Mouse (Mus musculus) neural tube, embryonic 14.5 days (tissue): ENCODE data around the gene Cfap73. TPM values are rescaled to one million over a fixed set of nuclear protein-coding genes. Genes with fewer than 3 reads are reported as not detected.
A peak's percentile ranks its signal among the peaks of the same experiment; 100 is the strongest.

Source experiments
- ATAC-seq: fragments of 200-750 bp; cut with Nextera tagmentation; 2 replicates; pipeline ENCODE4 v1.8.0; 2017; ENCODE audit warnings: low read depth, mild to moderate bottlenecking, moderate TSS enrichment, moderate library complexity
- H3K27ac ChIP-seq: fragments of 300-500 bp; sonication (generic); 2 replicates; pipeline ENCODE4 v1.5.1; 2014; ENCODE audit warnings: low read depth, mild to moderate bottlenecking, control low read depth, low read length, moderate library complexity, mixed read lengths
- H3K27me3 ChIP-seq: fragments of 300-500 bp; sonication (generic); 2 replicates; pipeline ENCODE4 v1.6.1; 2014; ENCODE audit warnings: low read length; ENCODE audit not compliant: control insufficient read depth, insufficient read depth
- H3K36me3 ChIP-seq: fragments of 300-500 bp; sonication (generic); 2 replicates; pipeline ENCODE4 v1.6.1; 2014; ENCODE audit warnings: low read length, mixed read lengths; ENCODE audit not compliant: control insufficient read depth, insufficient read depth
- H3K4me1 ChIP-seq: fragments of 300-500 bp; sonication (generic); 2 replicates; pipeline ENCODE4 v1.6.1; 2014; ENCODE audit warnings: low read length; ENCODE audit not compliant: control insufficient read depth, insufficient read depth
- H3K4me2 ChIP-seq: fragments of 300-500 bp; sonication (generic); 2 replicates; pipeline ENCODE4 v1.6.1; 2014; ENCODE audit warnings: mild to moderate bottlenecking, low read depth, low read length, control low read depth
- H3K4me3 ChIP-seq: fragments of 300-500 bp; sonication (generic); 2 replicates; pipeline ENCODE4 v1.5.1; 2014; ENCODE audit warnings: low read depth, low read length, control low read depth, mixed read lengths
- H3K9ac ChIP-seq: fragments of 300-500 bp; sonication (generic); replicated peaks from 2 replicates; pipeline ENCODE4 v1.6.1; 2014; ENCODE audit warnings: low read depth, mild to moderate bottlenecking, control low read depth, low read length, mixed read lengths
- H3K9me3 ChIP-seq: fragments of 300-500 bp; sonication (generic); 2 replicates; pipeline ENCODE4 v1.6.1; 2016; ENCODE audit warnings: low read length; ENCODE audit not compliant: control insufficient read depth
- WGBS: fragments of 180-500 bp; shearing (Covaris S2); extraction: QIAGEN DNeasy Blood & Tissue Kit; methylation state at CpG from one replicate; pipeline ENCODE4 v1.1.7; 2014; 5-methylcytosine and 5-hydroxymethylcytosine counted together
- polyA plus RNA-seq: library from polyadenylated mRNA; unstranded; fragments of >200 nt; fragmentation: Nextera tagmentation; extraction: Ambion mirVana; gene quantifications from 2 replicates; pipeline ENCODE4 v1.2.1, GENCODE M21; 2014

Cfap73 gene
- polyA plus RNA-seq, 1 experiment from 2014 or later: 0.46 TPM

DNA sequence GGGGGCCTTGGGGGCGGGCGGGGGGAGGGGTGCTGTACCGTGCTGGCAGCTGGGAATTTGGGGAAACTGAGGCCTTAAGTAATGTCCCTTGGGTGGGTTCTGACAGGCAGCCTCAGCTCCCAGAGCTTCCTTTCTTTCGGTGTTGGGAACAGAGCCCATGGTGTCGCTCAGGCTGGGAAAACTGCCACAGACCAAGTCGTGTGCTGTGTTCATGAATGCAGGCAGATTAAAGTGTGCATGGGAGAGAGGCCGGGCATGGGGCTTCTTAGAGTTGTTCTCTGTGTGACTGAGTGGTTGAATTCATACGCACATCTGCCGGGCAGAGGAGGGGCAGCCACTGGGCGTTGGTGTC lies 12.2 kb downstream of the Cfap73 start:
- H3K36me3 ChIP-seq: peaks cover 53% of the 10 kb centered on the region
- 92% methylated on average over 10 of the region's 10 CpGs for WGBS

DNA sequence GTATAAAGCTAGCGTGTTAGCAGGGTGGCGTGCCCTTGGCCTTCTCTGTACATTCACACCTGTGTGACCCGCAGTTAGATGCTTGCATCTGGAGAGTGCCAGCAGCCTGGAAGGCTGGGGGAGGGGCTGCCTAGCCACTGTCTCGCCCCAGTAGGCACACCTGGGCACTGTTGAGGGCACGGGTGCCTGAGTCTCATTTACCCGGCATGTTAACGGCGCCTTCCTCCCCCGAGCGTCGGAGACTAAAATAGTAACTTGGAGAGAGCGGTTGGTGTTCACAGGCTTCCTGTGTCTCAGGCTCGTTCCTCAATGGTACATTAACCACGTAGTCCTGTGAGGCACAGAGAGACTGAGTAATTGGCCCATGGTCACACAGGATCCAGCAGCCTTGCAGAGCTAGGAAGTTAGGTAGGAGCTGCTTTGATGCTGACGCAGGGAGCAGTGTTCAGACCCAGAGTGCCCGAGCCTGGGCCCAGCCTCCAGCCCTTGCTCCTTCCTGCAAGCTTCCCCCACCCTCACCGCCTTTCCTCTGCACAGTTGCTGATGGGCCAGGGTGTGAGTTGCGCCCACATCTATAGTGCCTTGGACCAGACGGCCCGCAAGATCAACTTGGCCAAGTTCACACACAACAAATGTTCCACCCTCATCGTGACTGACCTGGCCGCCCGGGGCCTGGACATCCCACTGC lies 12.8 kb downstream of the Cfap73 start:
- WGBS: 93% methylated on average over 23 of the region's 23 CpGs
- H3K27ac ChIP-seq: no peak overlapping the region
- H3K9ac ChIP-seq: no peak overlapping the region
- no peak for ATAC-seq
- no peak overlapping the region for H3K4me3 ChIP-seq
- H3K27me3 ChIP-seq: no peaks in the 10 kb centered on the region
- no peak overlapping the region for H3K4me2 ChIP-seq
- H3K9me3 ChIP-seq: no peaks in the 10 kb centered on the region
- H3K4me1 ChIP-seq: no peaks in the 10 kb centered on the region
- peaks cover 53% of the 10 kb centered on the region for H3K36me3 ChIP-seq

More for the DNA sequence above, 12.2 kb downstream of the Cfap73 start:
- H3K4me3 ChIP-seq: no peak overlapping the region
- H3K4me2 ChIP-seq: no peak overlapping the region
- no peaks in the 10 kb centered on the region for H3K27me3 ChIP-seq
- no peak overlapping the region for H3K27ac ChIP-seq
- no peak overlapping the region for H3K9ac ChIP-seq
- ATAC-seq: no peak
- no peaks in the 10 kb centered on the region for H3K9me3 ChIP-seq
- no peaks in the 10 kb centered on the region for H3K4me1 ChIP-seq

DNA sequence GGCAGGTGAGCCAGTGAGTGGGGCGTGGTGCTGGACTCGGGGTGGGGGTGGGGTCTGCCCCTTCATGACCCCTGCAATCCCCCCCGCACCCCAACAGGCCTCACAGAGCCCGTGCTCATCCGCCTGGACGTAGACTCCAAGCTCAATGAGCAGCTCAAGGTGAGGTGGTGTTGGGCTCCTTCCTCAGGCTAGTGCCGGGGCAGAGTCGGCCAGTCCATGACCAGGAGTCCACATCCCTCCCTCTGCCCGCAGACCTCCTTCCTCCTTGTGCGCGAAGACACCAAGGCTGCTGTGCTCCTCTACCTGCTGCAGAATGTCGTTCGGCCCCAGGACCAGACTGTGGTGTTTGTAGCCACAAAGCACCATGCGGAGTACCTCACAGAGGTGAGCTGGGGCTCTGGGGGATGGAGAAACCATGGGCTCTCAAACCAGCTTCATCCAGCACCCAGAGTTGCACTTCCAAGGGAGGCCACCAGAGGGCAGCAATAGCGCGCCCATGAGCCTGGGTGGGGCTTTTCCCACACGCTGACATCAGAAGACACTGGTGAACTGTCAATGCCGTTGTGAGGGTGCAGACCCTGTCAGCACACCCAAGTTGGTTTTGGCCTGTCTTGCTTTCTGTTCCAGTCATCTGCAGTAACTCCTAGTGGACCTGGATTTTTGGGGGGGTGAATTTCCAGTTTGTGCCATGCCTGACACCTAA lies 13.5 kb downstream of the Cfap73 start:
- no peak for ATAC-seq
- 72% methylated on average over 18 of the region's 18 CpGs for WGBS
- no peak overlapping the region for H3K4me3 ChIP-seq
- H3K4me2 ChIP-seq: no peak overlapping the region
- no peak overlapping the region for H3K27ac ChIP-seq
- H3K9ac ChIP-seq: no peak overlapping the region
- H3K9me3 ChIP-seq: no peaks in the 10 kb centered on the region
- H3K4me1 ChIP-seq: no peaks in the 10 kb centered on the region
- H3K27me3 ChIP-seq: no peaks in the 10 kb centered on the region
- H3K36me3 ChIP-seq: peaks cover 53% of the 10 kb centered on the region

DNA sequence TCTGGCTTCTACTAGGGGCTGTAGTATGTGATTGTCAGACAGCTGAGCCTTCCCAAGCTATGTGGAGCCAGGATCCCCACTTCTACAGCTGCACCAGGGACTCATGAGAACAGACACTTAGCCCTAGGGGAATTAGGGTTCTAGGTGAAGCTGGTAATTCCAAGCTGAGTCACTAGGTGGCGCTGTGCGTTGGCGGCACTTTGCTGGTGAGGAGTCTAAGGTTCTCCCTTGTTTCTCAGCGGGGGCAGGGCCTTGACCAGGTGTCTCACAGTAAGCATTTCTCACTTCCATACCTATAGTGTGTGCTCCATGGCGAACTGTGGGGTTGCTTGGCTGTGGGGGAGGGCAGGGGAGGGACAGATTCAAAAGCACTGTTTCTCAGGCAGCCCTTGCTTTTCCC lies 14.8 kb downstream of the Cfap73 start:
- H3K9ac ChIP-seq: no peak overlapping the region
- no peaks in the 10 kb centered on the region for H3K9me3 ChIP-seq
- no peak overlapping the region for H3K4me2 ChIP-seq
- ATAC-seq: no peak
- 0 out of 2 replicates have a peak, but pooled peaks cover under 1% of the 10 kb centered on the region for H3K4me1 ChIP-seq
- H3K27ac ChIP-seq: no peak overlapping the region
- WGBS: 17% methylated on average over 5 of the region's 5 CpGs
- peaks cover 41% of the 10 kb centered on the region for H3K36me3 ChIP-seq
- no peaks in the 10 kb centered on the region for H3K27me3 ChIP-seq
- H3K4me3 ChIP-seq: no peak overlapping the region

DNA sequence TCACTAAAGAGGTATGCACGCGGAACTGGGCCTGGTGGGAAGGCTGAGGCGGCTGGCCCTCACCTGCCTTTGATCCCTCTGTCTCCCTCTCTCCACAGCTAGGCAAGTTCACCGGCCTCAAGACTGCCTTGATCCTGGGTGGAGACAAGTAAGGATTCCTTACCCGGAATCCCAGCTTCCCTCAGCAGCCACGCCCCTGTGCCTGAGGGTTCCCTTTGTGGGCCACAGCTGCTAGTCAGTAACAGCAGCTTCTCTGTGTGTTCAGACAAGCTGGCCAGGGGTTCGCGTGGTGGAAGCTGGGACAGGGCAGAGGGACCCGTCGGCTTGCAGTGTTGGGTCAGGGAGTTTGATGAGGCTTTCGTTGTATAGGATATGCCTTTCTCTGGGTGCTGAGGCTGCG lies 15.3 kb downstream of the Cfap73 start:
- Histone ChIP-seq H3K27ac (no peak overlapping the region), H3K36me3 (peaks cover 37% of the 10 kb centered on the region), H3K27me3 (no peaks in the 10 kb centered on the region), H3K9me3 (no peaks in the 10 kb centered on the region), H3K4me1 (peaks cover 5% of the 10 kb centered on the region), H3K4me2 (no peak overlapping the region), H3K9ac (no peak overlapping the region), H3K4me3 (no peak overlapping the region)
- ATAC-seq: no peak
- WGBS: 90% methylated on average over 12 of the region's 12 CpGs

DNA sequence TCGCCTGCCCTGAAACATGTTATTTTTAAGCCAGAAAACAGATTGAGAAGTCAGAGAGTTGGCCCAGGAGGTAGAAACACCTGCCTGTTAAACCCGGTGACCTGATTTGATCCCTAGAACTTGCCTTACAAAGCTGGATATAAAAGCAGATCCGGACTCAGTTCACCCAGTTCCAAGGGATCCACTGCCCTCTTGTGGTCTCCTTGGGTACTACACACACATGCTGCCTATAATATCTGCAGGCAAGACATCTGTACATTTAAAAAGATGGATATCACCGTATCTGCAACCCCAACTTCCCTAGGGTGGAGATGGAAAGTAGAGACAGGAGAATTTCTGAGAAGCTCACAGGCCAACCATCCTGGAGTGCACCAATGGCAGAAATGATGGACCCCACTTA lies 18.1 kb downstream of the Cfap73 start:
- ATAC-seq: no peak
- no peak overlapping the region for H3K4me3 ChIP-seq
- no peak overlapping the region for H3K4me2 ChIP-seq
- WGBS: 94% methylated on average over 4 of the region's 4 CpGs
- peaks cover 16% of the 10 kb centered on the region for H3K36me3 ChIP-seq
- no peaks in the 10 kb centered on the region for H3K27me3 ChIP-seq
- H3K27ac ChIP-seq: no peak overlapping the region
- peaks cover 17% of the 10 kb centered on the region for H3K4me1 ChIP-seq
- H3K9me3 ChIP-seq: no peaks in the 10 kb centered on the region
- no peak overlapping the region for H3K9ac ChIP-seq

DNA sequence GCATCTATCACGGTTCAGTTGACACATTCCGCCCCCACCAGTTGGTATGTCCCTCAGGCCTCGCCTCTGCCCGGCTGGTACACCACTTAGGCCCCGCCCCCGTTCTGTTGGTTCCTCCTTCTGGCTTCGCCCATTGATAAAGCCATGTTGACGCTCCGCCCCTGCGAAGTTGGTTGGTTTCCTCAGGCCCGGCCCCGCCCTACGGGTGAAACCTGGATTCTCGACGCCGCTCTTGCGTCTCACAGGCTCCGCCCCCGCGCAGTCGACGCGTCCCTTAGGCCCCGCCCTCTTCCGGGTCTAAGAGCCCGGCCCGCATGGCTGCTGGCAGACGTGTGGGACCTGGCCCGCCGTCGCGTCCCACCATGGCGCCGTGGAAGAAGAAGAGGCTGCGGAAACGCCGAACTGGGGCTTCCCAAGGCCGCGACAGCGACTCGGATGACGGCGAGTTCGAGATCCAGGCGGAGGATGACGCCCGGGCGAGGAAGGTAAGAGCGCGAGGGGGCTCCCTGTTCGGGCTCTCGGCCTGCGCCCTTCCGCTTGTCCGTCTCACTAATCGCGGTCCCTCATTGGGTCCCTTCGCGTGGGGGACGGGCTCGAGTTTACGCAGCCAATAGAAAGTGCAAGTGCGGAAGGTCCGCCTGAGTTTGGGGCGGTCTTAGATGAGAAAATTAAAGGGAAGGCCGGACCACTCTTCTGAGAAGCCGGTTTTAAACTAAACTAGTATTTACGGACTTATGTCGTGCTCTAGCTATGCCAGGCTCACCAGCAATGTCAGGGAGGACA lies 21.0 kb downstream of the Cfap73 start:
- Histone ChIP-seq H3K4me1 (peaks cover 22% of the 10 kb centered on the region), H3K27ac (peak overlapping the region; percentile 88), H3K36me3 (peaks cover 10% of the 10 kb centered on the region), H3K4me3 (peak overlapping the region; percentile 60), H3K9ac (peak overlapping the region; percentile 58), H3K27me3 (no peaks in the 10 kb centered on the region), H3K9me3 (no peaks in the 10 kb centered on the region), H3K4me2 (peak overlapping the region; percentile 85)
- ATAC-seq: peak; percentile 94
- under 1% methylated on average over 69 of the region's 69 CpGs for WGBS

DNA sequence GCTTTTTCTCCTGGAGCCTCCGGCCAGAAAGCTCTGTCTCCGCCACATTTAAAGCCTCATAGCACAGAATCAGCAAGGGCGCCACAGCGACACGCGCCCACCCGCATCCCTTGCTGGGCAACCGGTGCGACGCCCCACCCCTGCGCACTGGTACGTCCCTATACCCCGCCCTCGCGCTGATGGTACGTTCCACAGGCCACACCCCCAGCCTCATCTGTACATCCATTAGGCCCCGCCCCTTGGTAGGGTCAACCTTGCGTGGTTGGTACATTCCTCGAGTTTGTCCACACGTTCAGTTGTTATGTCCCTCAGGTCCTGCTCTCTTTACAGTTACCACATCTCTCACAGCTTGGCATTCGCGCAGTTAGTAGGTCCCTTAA lies 21.6 kb downstream of the Cfap73 start, which contains the start of the genes Rita1 and Ddx54:
TSS of gene Rita1 (minus strand) at position 148 of the 380 bp plus-strand sequence.
TSS of gene Ddx54 (plus strand) at position 298 of the 380 bp plus-strand sequence.
- Histone ChIP-seq H3K9ac (peak within 1 kb of the TSS; percentile 58), H3K27me3 (no peaks in the 10 kb centered on the region), H3K4me3 (peak within 1 kb of the TSS; percentile 60), H3K27ac (peak within 1 kb of the TSS; percentile 88), H3K4me2 (peak within 1 kb of the TSS; percentile 85), H3K4me1 (peaks cover 22% of the 10 kb centered on the region), H3K9me3 (no peaks in the 10 kb centered on the region), H3K36me3 (peaks cover 6% of the 10 kb centered on the region; the same call in 1 of the 2 replicates)
- peak; percentile 87 for ATAC-seq
- WGBS: under 1% methylated on average over 22 of the region's 22 CpGs
